Mouse (Mus musculus) lung, postnatal 0 days (tissue): ENCODE results near the gene Fcrl1.

Experiments
- CTCF ChIP-seq: IDR thresholded peaks from 2 replicates; pipeline ENCODE4 v1.5.1; 2016; ENCODE audit warnings: antibody characterized with exemption, mild to moderate bottlenecking
- EP300 ChIP-seq: IDR thresholded peaks from 2 replicates; pipeline ENCODE4 v1.6.1; 2016; ENCODE audit warnings: antibody characterized with exemption, mild to moderate bottlenecking, control low read depth

DNA sequence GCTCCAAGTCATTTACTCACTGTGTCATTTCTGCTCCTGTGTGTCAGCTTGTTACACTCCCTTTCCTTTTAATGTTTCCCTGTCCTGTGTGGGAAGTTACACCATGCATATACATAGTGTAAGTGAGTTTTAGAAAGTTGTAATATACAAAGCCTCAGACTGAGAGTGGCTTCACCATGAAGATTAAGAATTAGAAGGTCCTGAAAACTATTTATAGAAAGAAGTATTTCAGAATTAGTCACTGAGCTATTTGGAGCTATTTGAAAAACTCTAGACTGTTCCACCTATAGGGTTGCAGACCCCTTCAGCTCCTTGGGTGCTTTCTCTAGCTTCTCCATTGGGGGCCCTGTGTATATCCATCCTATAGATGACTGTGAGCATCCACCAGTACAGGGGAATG lies 17.0 kb upstream of the Fcrl1 start:
- TF ChIP-seq CTCF (no peak), EP300 (no peak)
